Mouse (Mus musculus) heart, embryonic 14.5 days (tissue): ENCODE measurements at regions not wholly inside any gene's neighbourhood (a gene's known extent, or its start where the extent isn't known, plus 50 kb on each side); places are given as distances from the start of the nearest gene placed in this dataset.

Experiments
- ATAC-seq: fragments of 200-750 bp; cut with Nextera tagmentation; 2 replicates; pipeline ENCODE4 v1.8.0; 2017; ENCODE audit warnings: low read depth, moderate TSS enrichment; ENCODE audit not compliant: insufficient number of reproducible peaks, insufficient read depth, low FRiP score
- H3K27ac ChIP-seq, 2 experiments: fragments of 200-500 bp in 1 of 2; fragments of 300-500 bp in 1 of 2; sonication (generic) in 1 of 2; replicated peaks in 1 of 2; 2 replicates each; pipeline ENCODE4 v1.5.1; 2012 to 2014; ENCODE audit warnings: low read depth in 2 of 2, low read length in 2 of 2, control low read depth in 1 of 2, mild to moderate bottlenecking in 1 of 2, mixed read lengths in 1 of 2; ENCODE audit not compliant: control insufficient read depth in 1 of 2, insufficient read depth in 1 of 2
- H3K27me3 ChIP-seq: fragments of 300-500 bp; sonication (generic); 2 replicates; pipeline ENCODE4 v1.6.1; 2014; ENCODE audit warnings: mild to moderate bottlenecking, low read length, control low read depth; ENCODE audit not compliant: control insufficient read depth, insufficient read depth
- H3K36me3 ChIP-seq: fragments of 300-500 bp; sonication (generic); 2 replicates; pipeline ENCODE4 v1.6.1; 2014; ENCODE audit warnings: mild to moderate bottlenecking, control low read depth, low read length, mixed read lengths; ENCODE audit not compliant: control insufficient read depth, insufficient read depth
- H3K4me1 ChIP-seq, 2 experiments: fragments of 200-500 bp in 1 of 2; fragments of 300-500 bp in 1 of 2; sonication (generic) in 1 of 2; 2 replicates each; pipeline ENCODE4 v1.6.1; 2012 to 2014; ENCODE audit warnings: low read length in 2 of 2, control low read depth in 1 of 2, mixed read lengths in 1 of 2; ENCODE audit not compliant: control insufficient read depth in 2 of 2, insufficient read depth in 2 of 2
- H3K4me2 ChIP-seq: fragments of 300-500 bp; sonication (generic); 2 replicates; pipeline ENCODE4 v1.6.1; 2014; ENCODE audit warnings: mild to moderate bottlenecking, low read length
- H3K4me3 ChIP-seq, 2 experiments: fragments of 200-500 bp in 1 of 2; fragments of 300-500 bp in 1 of 2; sonication (generic) in 1 of 2; 2 replicates each; pipeline ENCODE4 v1.5.1; 2012 to 2014; ENCODE audit warnings: low read length in 2 of 2, mild to moderate bottlenecking in 2 of 2, control low read depth in 1 of 2, low read depth in 1 of 2, moderate library complexity in 1 of 2; ENCODE audit not compliant: control insufficient read depth in 1 of 2, insufficient read depth in 1 of 2
- H3K9ac ChIP-seq: fragments of 300-500 bp; sonication (generic); 2 replicates; pipeline ENCODE4 v1.6.1; 2014; ENCODE audit warnings: mild to moderate bottlenecking, low read length
- H3K9me3 ChIP-seq: fragments of 300-500 bp; sonication (generic); 2 replicates; pipeline ENCODE4 v1.6.1; 2016; ENCODE audit warnings: low read length, control low read depth; ENCODE audit not compliant: control insufficient read depth
- WGBS: fragments of 180-500 bp; shearing (Covaris S2); extraction: QIAGEN DNeasy Blood & Tissue Kit; methylation state at CpG from one replicate; pipeline ENCODE4 v1.1.7; 2014; 5-methylcytosine and 5-hydroxymethylcytosine counted together

DNA sequence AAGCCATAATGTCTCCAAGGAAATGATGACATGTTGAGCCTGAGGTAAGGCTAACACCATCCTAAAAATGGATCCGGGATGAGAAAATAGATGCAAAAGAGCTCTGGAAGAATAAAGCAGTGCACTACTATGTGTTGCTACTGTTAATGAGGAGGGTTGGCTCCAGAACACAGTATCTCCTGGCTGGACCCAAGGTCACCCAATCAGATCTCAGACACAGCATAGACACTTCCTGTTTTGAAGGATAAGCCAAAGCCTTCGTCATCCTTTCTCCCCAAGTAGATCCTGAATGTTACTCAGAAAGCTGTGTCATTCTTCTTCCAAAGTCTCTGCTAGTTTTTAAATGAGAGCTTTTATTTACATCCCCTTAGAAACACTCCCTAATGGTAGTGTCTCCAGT lies 435.2 kb upstream of the Acvr2a start:
- no peaks in the 10 kb centered on the region for H3K9me3 ChIP-seq
- no peak overlapping the region for H3K27ac ChIP-seq
- no peak overlapping the region for H3K4me2 ChIP-seq
- H3K4me1 ChIP-seq = peaks cover 0 to 9% of the 10 kb centered on the region in 2 experiments; a peak in 2 of 4 replicates
- no peak overlapping the region for H3K4me3 ChIP-seq
- H3K36me3 ChIP-seq = no peaks in the 10 kb centered on the region
- no peak overlapping the region for H3K9ac ChIP-seq
- no peak for ATAC-seq
- no peaks in the 10 kb centered on the region for H3K27me3 ChIP-seq
- WGBS = 66% methylated on average over 2 of the region's 2 CpGs

DNA sequence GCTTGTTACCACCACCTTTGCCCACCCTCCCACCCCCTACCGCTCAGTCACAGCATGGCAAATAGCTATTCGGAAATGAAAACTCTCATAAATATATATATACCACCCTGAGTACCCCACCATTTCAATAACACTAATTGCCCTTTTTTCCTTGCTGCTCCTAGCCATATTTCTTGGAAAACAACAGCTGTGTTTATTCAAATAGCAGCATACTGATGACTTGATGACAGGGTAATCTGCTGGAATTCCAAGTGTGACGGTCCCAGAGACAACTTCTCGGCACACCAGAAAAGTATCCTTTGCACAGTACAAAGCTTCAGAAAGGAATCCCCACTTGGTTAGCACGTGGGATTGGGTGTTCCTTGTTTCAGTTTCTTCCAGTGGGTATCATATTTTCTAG lies 433.8 kb upstream of the Acvr2a start:
- no peak for ATAC-seq
- Histone ChIP-seq H3K36me3 (no peaks in the 10 kb centered on the region), H3K4me3 (no peak overlapping the region), H3K4me1 (peaks cover 0 to 9% of the 10 kb centered on the region in 2 experiments; a peak in 2 of 4 replicates), H3K9ac (no peak overlapping the region), H3K27ac (no peak overlapping the region), H3K27me3 (no peaks in the 10 kb centered on the region), H3K9me3 (no peaks in the 10 kb centered on the region), H3K4me2 (peak overlapping the region; percentile 12; the same call in 1 of the 2 replicates)
- WGBS = 28% methylated on average over 5 of the region's 5 CpGs

DNA sequence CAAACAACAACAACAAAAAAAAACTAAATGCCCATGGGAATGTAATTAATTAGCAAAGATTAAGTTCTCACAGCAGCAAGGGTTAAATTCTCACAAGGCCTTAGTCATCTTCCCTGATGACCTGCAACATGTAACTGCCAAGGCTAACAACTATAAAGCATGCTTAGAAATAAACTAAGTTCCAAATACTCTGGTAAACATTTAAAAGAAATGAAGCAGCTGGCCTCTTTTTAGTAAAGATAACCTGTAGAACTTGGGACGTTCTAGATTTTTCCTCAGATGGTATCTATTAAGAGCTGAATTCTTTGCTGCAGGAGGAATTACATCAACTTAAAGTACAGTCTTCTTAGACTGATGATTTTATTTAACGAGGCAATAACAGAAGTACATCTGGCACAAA lies 433.1 kb upstream of the Acvr2a start:
- Histone ChIP-seq H3K4me1 (peaks cover 0 to 9% of the 10 kb centered on the region in 2 experiments; a peak in 2 of 4 replicates), H3K4me2 (no peak overlapping the region), H3K27ac (no peak overlapping the region), H3K27me3 (no peaks in the 10 kb centered on the region), H3K36me3 (no peaks in the 10 kb centered on the region), H3K4me3 (no peak overlapping the region), H3K9me3 (no peaks in the 10 kb centered on the region), H3K9ac (no peak overlapping the region)
- no peak for ATAC-seq
- 49% methylated on average over 2 of the region's 2 CpGs for WGBS

DNA sequence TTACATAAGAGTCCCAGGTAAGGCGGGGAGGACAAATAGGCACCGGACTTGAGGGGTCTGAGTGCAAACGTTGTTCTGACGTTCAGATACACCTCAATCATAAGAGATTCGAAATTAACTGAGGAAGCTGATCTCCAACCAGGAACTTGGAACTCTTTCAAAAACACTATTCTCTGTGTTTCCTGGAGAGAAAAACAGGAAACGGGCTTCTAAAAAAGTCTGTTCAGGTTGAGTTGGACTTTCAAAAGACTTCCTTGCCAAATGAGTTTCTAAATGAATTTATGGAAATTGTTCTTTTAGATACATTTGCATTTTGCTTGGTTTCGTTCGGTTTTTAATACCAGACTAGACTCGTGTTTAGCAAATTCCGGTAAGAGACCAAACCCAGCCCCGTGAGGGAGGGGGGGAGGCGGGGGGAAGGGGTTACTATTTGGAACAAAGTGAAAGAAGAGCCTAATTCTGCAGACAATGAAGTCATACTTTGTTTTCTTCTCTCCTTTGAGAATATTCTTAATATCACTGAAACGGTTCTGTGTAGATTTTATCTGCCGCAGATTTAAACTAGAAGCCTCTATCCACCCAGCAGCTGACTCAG lies 432.3 kb upstream of the Acvr2a start:
- Histone ChIP-seq H3K27ac (0 out of 4 replicates have a peak overlapping the region, but pooled peaks of 1 of the 2 experiments have one; percentile 28), H3K4me2 (peak overlapping the region; percentile 18; the same call in 1 of the 2 replicates), H3K4me3 (no peak overlapping the region)

DNA sequence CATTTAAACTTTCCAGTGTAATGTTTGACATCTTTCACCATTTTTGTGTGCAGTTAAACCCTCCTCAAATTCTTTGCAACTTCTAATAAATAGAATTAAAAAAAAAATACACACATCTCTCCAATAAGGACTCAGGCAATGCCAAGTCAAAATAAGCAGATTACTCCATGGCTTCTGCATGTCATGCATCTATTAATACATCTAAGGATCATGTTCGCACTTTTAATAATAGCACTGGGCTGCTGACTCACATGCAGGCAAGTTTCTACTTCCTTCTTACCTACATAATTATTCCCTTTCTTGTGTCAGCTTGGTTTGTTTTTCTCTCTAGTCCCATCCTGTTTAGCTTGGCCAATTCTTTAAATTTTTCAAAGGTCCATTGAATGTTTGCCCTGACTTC lies 415.4 kb upstream of the Acvr2a start:
- peak overlapping the region in 1 of 2 experiments; percentile 47; a peak in 1 of 4 replicates for H3K27ac ChIP-seq

More for the DNA sequence above, 432.3 kb upstream of the Acvr2a start:
- H3K9me3 ChIP-seq = no peaks in the 10 kb centered on the region
- peaks cover 0 to 9% of the 10 kb centered on the region in 2 experiments; a peak in 2 of 4 replicates for H3K4me1 ChIP-seq
- 72% methylated on average over 14 of the region's 14 CpGs for WGBS
- H3K36me3 ChIP-seq = no peaks in the 10 kb centered on the region
- no peak overlapping the region for H3K9ac ChIP-seq
- no peaks in the 10 kb centered on the region for H3K27me3 ChIP-seq
- no peak for ATAC-seq

DNA sequence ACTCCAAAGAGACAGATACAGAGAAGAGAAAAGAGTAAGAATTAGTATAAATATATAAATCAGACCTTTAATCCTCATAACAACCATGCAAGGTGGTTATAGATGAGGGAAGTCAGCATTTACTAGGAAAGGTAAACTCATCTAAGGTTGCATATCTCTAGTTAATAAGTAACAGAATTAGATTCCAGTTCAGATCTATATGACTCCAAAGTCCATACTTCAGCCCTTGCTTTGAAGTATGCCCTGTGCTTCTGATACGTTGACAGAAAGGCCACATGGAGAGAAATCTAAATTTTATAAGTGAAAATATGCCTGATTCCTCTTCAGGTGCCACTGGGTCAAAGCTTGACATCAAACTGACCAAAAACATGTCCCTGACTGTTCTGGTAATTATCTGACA lies 414.7 kb upstream of the Acvr2a start:
- 91% methylated on average over 1 of the region's 1 CpGs for WGBS
- no peak overlapping the region for H3K9ac ChIP-seq
- H3K4me1 ChIP-seq = peaks cover 0 to 16% of the 10 kb centered on the region in 2 experiments; a peak in 1 of 4 replicates
- no peak overlapping the region for H3K4me2 ChIP-seq
- H3K4me3 ChIP-seq = no peak overlapping the region
- no peaks in the 10 kb centered on the region for H3K36me3 ChIP-seq
- peak overlapping the region in 1 of 2 experiments; percentile 47; a peak in 1 of 4 replicates for H3K27ac ChIP-seq
- H3K9me3 ChIP-seq = no peaks in the 10 kb centered on the region
- H3K27me3 ChIP-seq = no peaks in the 10 kb centered on the region
- ATAC-seq = no peak

More for the DNA sequence above, 415.4 kb upstream of the Acvr2a start:
- H3K27me3 ChIP-seq = no peaks in the 10 kb centered on the region
- H3K36me3 ChIP-seq = no peaks in the 10 kb centered on the region
- H3K9me3 ChIP-seq = no peaks in the 10 kb centered on the region
- no peak overlapping the region for H3K4me3 ChIP-seq
- no peak for ATAC-seq
- H3K4me2 ChIP-seq = no peak overlapping the region
- peaks cover 0 to 16% of the 10 kb centered on the region in 2 experiments; a peak in 1 of 4 replicates for H3K4me1 ChIP-seq
- 32% methylated on average over 1 of the region's 1 CpGs for WGBS
- no peak overlapping the region for H3K9ac ChIP-seq

DNA sequence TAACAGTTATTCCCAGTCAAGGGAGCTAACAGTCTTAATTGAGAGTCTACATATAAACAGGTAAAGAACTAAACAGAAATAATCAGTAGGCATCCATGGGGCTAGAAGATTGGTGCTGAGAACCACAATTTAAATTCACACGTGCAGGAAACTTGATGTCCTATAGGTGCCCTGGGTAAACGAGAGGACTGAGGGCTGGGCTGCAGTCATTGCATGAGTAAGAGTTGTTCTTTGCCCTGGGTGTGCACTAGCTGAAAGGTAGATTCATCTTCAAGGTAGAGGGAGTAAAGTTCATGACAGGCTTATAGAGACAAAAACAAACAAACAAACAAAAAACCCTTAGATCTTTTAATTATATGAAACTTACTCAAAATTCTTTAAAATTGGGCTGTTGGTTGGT lies 411.1 kb upstream of the Acvr2a start:
- Histone ChIP-seq H3K4me2 (no peak overlapping the region), H3K36me3 (no peaks in the 10 kb centered on the region), H3K9me3 (no peaks in the 10 kb centered on the region), H3K4me3 (no peak overlapping the region), H3K27ac (no peak overlapping the region), H3K4me1 (peaks cover 0 to 19% of the 10 kb centered on the region in 2 experiments; a peak in 1 of 4 replicates), H3K9ac (no peak overlapping the region), H3K27me3 (no peaks in the 10 kb centered on the region)
- ATAC-seq = no peak
- 79% methylated on average over 2 of the region's 2 CpGs for WGBS

DNA sequence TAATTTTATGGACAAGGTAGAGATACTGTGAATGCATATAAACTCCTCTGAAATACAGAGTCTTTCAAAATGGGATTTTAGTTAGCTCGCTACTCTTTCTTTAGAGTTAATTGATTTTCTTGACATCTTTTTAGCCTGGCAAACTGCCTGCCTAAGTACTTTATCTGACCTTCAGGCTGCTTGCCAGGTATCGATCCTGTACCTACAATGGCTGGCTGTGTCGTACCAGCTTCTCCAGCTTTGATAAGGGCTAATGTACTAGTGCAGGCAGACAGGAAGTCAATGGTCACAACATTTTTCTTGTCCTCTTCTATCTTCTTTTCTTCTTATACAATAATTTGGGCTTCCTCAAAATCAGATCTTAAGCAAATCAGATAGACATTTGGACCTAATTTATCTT lies 409.4 kb upstream of the Acvr2a start:
- Histone ChIP-seq H3K9ac (no peak overlapping the region), H3K4me2 (no peak overlapping the region), H3K27ac (no peak overlapping the region), H3K36me3 (no peaks in the 10 kb centered on the region), H3K27me3 (no peaks in the 10 kb centered on the region), H3K9me3 (no peaks in the 10 kb centered on the region), H3K4me1 (peaks cover 0 to 10% of the 10 kb centered on the region in 2 experiments; a peak in 1 of 4 replicates), H3K4me3 (no peak overlapping the region)
- 31% methylated on average over 3 of the region's 3 CpGs for WGBS
- no peak for ATAC-seq
